Mouse (Mus musculus): ENCODE measurements around the gene Slit3.

GRCm38 (mm10) chr11:35406045-35406444 is 285.0 kb downstream of the Slit3 start:
- TF ChIP-seq CTCF (IDR thresholded peaks at IDR 0.05; ENCODE audit: low read depth, low read length) (no peak), TAL1 (conservative IDR thresholded peaks at IDR 0.05; ENCODE audit: low read depth, low read length) (no peak)

Measured in G1E (cell line).